ENCODE assay signal across 20 mouse cellular contexts in genomic region chr17:31993354-31993753, GRCm38 (mm10). TPM values are rescaled to one million over a fixed set of nuclear protein-coding genes. Genes with fewer than 3 reads are reported as not detected.
DNase-seq lines count a peak whose midpoint lies in the region; ATAC-seq lines count a peak whose summit lies in the region.
"Had no signal": no experiment of that assay in that cellular context is flagged by ENCODE, and none has a peak within 500 bp of the region (broad histone marks: within the 10 kb centered on the region; RNA-seq: fewer than 3 reads in every experiment).

No protein-coding gene starts in this region.

- no peaks in the 10 kb centered on the region for H3K27me3 ChIP-seq in intestine, embryonic 15.5 days (replicated peaks)
- H3K27me3 ChIP-seq: hindbrain, embryonic 13.5 days had no signal

- H3K36me3 ChIP-seq in intestine, embryonic 15.5 days = no peaks in the 10 kb centered on the region
- H3K36me3 ChIP-seq: hindbrain, embryonic 13.5 days had no signal

- no peak overlapping the region for H3K9ac ChIP-seq in intestine, embryonic 15.5 days
- H3K9ac ChIP-seq: forebrain, postnatal 0 days; hindbrain, embryonic 13.5 days had no signal

- H3K27ac ChIP-seq in intestine, embryonic 15.5 days = no peak overlapping the region
- H3K27ac ChIP-seq: hindbrain, embryonic 13.5 days had no signal

- H3K4me2 ChIP-seq in intestine, embryonic 15.5 days (replicated peaks) = no peak overlapping the region
- H3K4me2 ChIP-seq: heart, embryonic 11.5 days; hindbrain, embryonic 13.5 days had no signal

- H3K4me3 ChIP-seq in intestine, embryonic 15.5 days (replicated peaks) = no peak overlapping the region
- H3K4me3 ChIP-seq: hindbrain, embryonic 13.5 days had no signal

- no peaks in the 10 kb centered on the region for H3K9me3 ChIP-seq in intestine, embryonic 15.5 days
- H3K9me3 ChIP-seq: hindbrain, embryonic 13.5 days had no signal

- WGBS in intestine, embryonic 15.5 days = 61% methylated on average over 1 of the region's 1 CpGs
- 25% methylated on average over 1 of the region's 1 CpGs for WGBS in large intestine, adult 2 months

- DNase-seq in kidney, adult 9 months = peak; percentile 46
- DNase-seq in kidney, postnatal 10 days = no peak
- peak; percentile 65 for DNase-seq in large intestine, adult 2 months (ENCODE audit: low read depth, low spot score)
- no peak for DNase-seq in cerebellum, adult 8-10 months
- no peak for DNase-seq in ovary, postnatal 36 days (ENCODE audit: low spot score)
- no peak for DNase-seq in spleen, postnatal 14 days (ENCODE audit: low spot score in 2 of 2)
- DNase-seq: adrenal gland, adult 2 months; adrenal gland, postnatal 14 days; cerebellum, adult 11-12 months; cerebellum, adult 9-10 months; cerebellum, postnatal 14 days; forebrain, postnatal 0 days; gastrocnemius, postnatal 14 days; heart, adult 11 months had no signal

- peaks cover 6% of the 10 kb centered on the region; the same call in 1 of the 2 replicates for H3K4me1 ChIP-seq in intestine, embryonic 15.5 days (replicated peaks)
- H3K4me1 ChIP-seq: hindbrain, embryonic 13.5 days had no signal

- peak; percentile 52 for ATAC-seq in intestine, embryonic 15.5 days
- ATAC-seq: CD4-positive, CD25-positive, alpha-beta regulatory T cell, adult 4 months; forebrain, embryonic 14.5 days; forebrain, postnatal 0 days; hindbrain, embryonic 16.5 days had no signal

RNA-seq across cellular contexts. Expression of gene Rrp1b, which starts 42.5 kb away (rescaled TPM):
- 52.7 and 56.6 TPM in 2 replicates for polyA plus RNA-seq in intestine, embryonic 15.5 days (2015; fragmentation: Nextera tagmentation; extraction: Ambion mirVana)
- polyA plus RNA-seq in large intestine, adult 2 months (2012; rRNA removed) = 5.6 and 7.3 TPM in 2 replicates

RNA-seq across cellular contexts. Expression of gene Hsf2bp, which starts 42.8 kb away (rescaled TPM):
- polyA plus RNA-seq in intestine, embryonic 15.5 days (2015; fragmentation: Nextera tagmentation; extraction: Ambion mirVana) = 0.29 and 0.33 TPM in 2 replicates
- polyA plus RNA-seq in large intestine, adult 2 months (2012; rRNA removed) = 0.68 and 0.86 TPM in 2 replicates
- polyA plus RNA-seq: adrenal gland, adult 2 months had no signal

Comparison
In these comparisons a context has a peak if more than half of its experiments do, and no peak if none do; other contexts are left out.
1. DNase-seq: peak in kidney, adult 9 months (single experiment) and large intestine, adult 2 months (single experiment); none in kidney, postnatal 10 days (single experiment), cerebellum, adult 8-10 months (single experiment), ovary, postnatal 36 days (single experiment) and spleen, postnatal 14 days (0 of 2).